Mouse (Mus musculus): ENCODE measurements at regions not wholly inside any gene's neighbourhood (a gene's known extent, or its start where the extent isn't known, plus 50 kb on each side); places are given as distances from the start of the nearest gene placed in this dataset.

GRCm38 (mm10) chr3:34427967-34428366 lies 222.2 kb upstream of the Sox2 start:
- Histone ChIP-seq H3K4me2 (no peak overlapping the region), H3K27me3 (replicated peaks) (no peaks in the 10 kb centered on the region), H3K4me1 (replicated peaks) (peaks cover 5% of the 10 kb centered on the region; the same call in 1 of the 2 replicates), H3K27ac (ENCODE audit: poor library complexity, severe bottlenecking) (no peak overlapping the region), H3K4me3 (no peak overlapping the region), H3K36me3 (no peaks in the 10 kb centered on the region), H3K9me3 (replicated peaks) (0 out of 2 replicates have a peak, but pooled peaks cover 2% of the 10 kb centered on the region), H3K9ac (no peak overlapping the region)
- WGBS = 86% methylated on average over 8 of the region's 8 CpGs
- ATAC-seq (ENCODE audit: insufficient number of reproducible peaks, low FRiP score) = no peak

GRCm38 (mm10) chr3:34427495-34427894 lies 222.7 kb upstream of the Sox2 start:
- ATAC-seq (ENCODE audit: insufficient number of reproducible peaks, low FRiP score) = no peak
- no peaks in the 10 kb centered on the region for H3K27me3 ChIP-seq (replicated peaks)
- 63% methylated on average over 4 of the region's 4 CpGs for WGBS
- H3K4me3 ChIP-seq = no peak overlapping the region
- H3K36me3 ChIP-seq = no peaks in the 10 kb centered on the region
- no peak overlapping the region for H3K27ac ChIP-seq (ENCODE audit: poor library complexity, severe bottlenecking)
- 0 out of 2 replicates have a peak, but pooled peaks cover 2% of the 10 kb centered on the region for H3K9me3 ChIP-seq (replicated peaks)
- no peak overlapping the region for H3K9ac ChIP-seq
- H3K4me2 ChIP-seq = no peak overlapping the region
- peaks cover 5% of the 10 kb centered on the region; the same call in 1 of the 2 replicates for H3K4me1 ChIP-seq (replicated peaks)

GRCm38 (mm10) chr3:34426955-34427354 lies 223.2 kb upstream of the Sox2 start:
- no peak for ATAC-seq (ENCODE audit: insufficient number of reproducible peaks, low FRiP score)
- Histone ChIP-seq H3K4me1 (replicated peaks) (peaks cover 5% of the 10 kb centered on the region; the same call in 1 of the 2 replicates), H3K9me3 (replicated peaks) (0 out of 2 replicates have a peak, but pooled peaks cover 2% of the 10 kb centered on the region), H3K27ac (ENCODE audit: poor library complexity, severe bottlenecking) (no peak overlapping the region), H3K4me2 (no peak overlapping the region), H3K36me3 (no peaks in the 10 kb centered on the region), H3K9ac (no peak overlapping the region), H3K4me3 (no peak overlapping the region), H3K27me3 (replicated peaks) (no peaks in the 10 kb centered on the region)
- 65% methylated on average over 10 of the region's 10 CpGs for WGBS

- Histone ChIP-seq H3K4me2 (no peak overlapping the region), H3K9me3 (replicated peaks) (no peaks in the 10 kb centered on the region), H3K27me3 (replicated peaks) (no peaks in the 10 kb centered on the region), H3K36me3 (no peaks in the 10 kb centered on the region), H3K4me3 (no peak overlapping the region), H3K9ac (no peak overlapping the region), H3K27ac (ENCODE audit: poor library complexity, severe bottlenecking) (no peak overlapping the region), H3K4me1 (replicated peaks) (no peaks in the 10 kb centered on the region)
- 74% methylated on average over 3 of the region's 3 CpGs for WGBS
- no peak for ATAC-seq (ENCODE audit: insufficient number of reproducible peaks, low FRiP score)
Observed at GRCm38 (mm10) chr3:34411915-34412306, 238.3 kb upstream of the Sox2 start.

GRCm38 (mm10) chr3:34411142-34411914 lies 238.9 kb upstream of the Sox2 start:
- Histone ChIP-seq H3K27ac (ENCODE audit: poor library complexity, severe bottlenecking) (no peak overlapping the region), H3K9me3 (replicated peaks) (no peaks in the 10 kb centered on the region), H3K27me3 (replicated peaks) (no peaks in the 10 kb centered on the region), H3K4me2 (no peak overlapping the region), H3K36me3 (no peaks in the 10 kb centered on the region), H3K4me1 (replicated peaks) (no peaks in the 10 kb centered on the region), H3K4me3 (no peak overlapping the region), H3K9ac (no peak overlapping the region)
- 61% methylated on average over 10 of the region's 10 CpGs for WGBS
- ATAC-seq (ENCODE audit: insufficient number of reproducible peaks, low FRiP score) = no peak

GRCm38 (mm10) chr3:34403586-34403985 lies 246.6 kb upstream of the Sox2 start:
- no peak overlapping the region for H3K9ac ChIP-seq
- no peak overlapping the region for H3K27ac ChIP-seq (ENCODE audit: poor library complexity, severe bottlenecking)
- no peaks in the 10 kb centered on the region for H3K27me3 ChIP-seq (replicated peaks)
- no peaks in the 10 kb centered on the region for H3K36me3 ChIP-seq
- no peaks in the 10 kb centered on the region for H3K4me1 ChIP-seq (replicated peaks)
- H3K4me2 ChIP-seq = no peak overlapping the region
- H3K4me3 ChIP-seq = no peak overlapping the region
- 66% methylated on average over 2 of the region's 2 CpGs for WGBS
- no peak for ATAC-seq (ENCODE audit: insufficient number of reproducible peaks, low FRiP score)
- no peaks in the 10 kb centered on the region for H3K9me3 ChIP-seq (replicated peaks)

GRCm38 (mm10) chr3:34391275-34391674 lies 258.9 kb upstream of the Sox2 start:
- H3K27me3 ChIP-seq (replicated peaks) = no peaks in the 10 kb centered on the region
- ATAC-seq (ENCODE audit: insufficient number of reproducible peaks, low FRiP score) = no peak
- H3K4me1 ChIP-seq (replicated peaks) = no peaks in the 10 kb centered on the region
- 77% methylated on average over 2 of the region's 2 CpGs for WGBS
- no peak overlapping the region for H3K4me2 ChIP-seq
- no peaks in the 10 kb centered on the region for H3K36me3 ChIP-seq
- H3K9ac ChIP-seq = no peak overlapping the region
- no peak overlapping the region for H3K4me3 ChIP-seq
- H3K27ac ChIP-seq (ENCODE audit: poor library complexity, severe bottlenecking) = no peak overlapping the region
- H3K9me3 ChIP-seq (replicated peaks) = peaks cover 12% of the 10 kb centered on the region

- no peaks in the 10 kb centered on the region for H3K27me3 ChIP-seq (replicated peaks)
- WGBS = 82% methylated on average over 12 of the region's 12 CpGs
- H3K27ac ChIP-seq (ENCODE audit: poor library complexity, severe bottlenecking) = no peak overlapping the region
- no peak overlapping the region for H3K4me2 ChIP-seq
- no peak overlapping the region for H3K4me3 ChIP-seq
- no peaks in the 10 kb centered on the region for H3K36me3 ChIP-seq
- H3K4me1 ChIP-seq (replicated peaks) = no peaks in the 10 kb centered on the region
- H3K9me3 ChIP-seq (replicated peaks) = no peaks in the 10 kb centered on the region
- ATAC-seq (ENCODE audit: insufficient number of reproducible peaks, low FRiP score) = no peak
- no peak overlapping the region for H3K9ac ChIP-seq
Observed at GRCm38 (mm10) chr3:34384965-34385505, 265.2 kb upstream of the Sox2 start.

GRCm38 (mm10) chr3:34377913-34378312 lies 272.3 kb upstream of the Sox2 start:
- H3K27ac ChIP-seq (ENCODE audit: poor library complexity, severe bottlenecking) = no peak overlapping the region
- ATAC-seq (ENCODE audit: insufficient number of reproducible peaks, low FRiP score) = no peak
- no peaks in the 10 kb centered on the region for H3K4me1 ChIP-seq (replicated peaks)
- H3K36me3 ChIP-seq = no peaks in the 10 kb centered on the region
- H3K9ac ChIP-seq = no peak overlapping the region
- H3K9me3 ChIP-seq (replicated peaks) = no peaks in the 10 kb centered on the region
- 32% methylated on average over 2 of the region's 2 CpGs for WGBS
- no peak overlapping the region for H3K4me2 ChIP-seq
- no peak overlapping the region for H3K4me3 ChIP-seq
- H3K27me3 ChIP-seq (replicated peaks) = no peaks in the 10 kb centered on the region

- WGBS = 68% methylated on average over 12 of the region's 12 CpGs
- no peaks in the 10 kb centered on the region for H3K9me3 ChIP-seq (replicated peaks)
- H3K36me3 ChIP-seq = no peaks in the 10 kb centered on the region
- no peak overlapping the region for H3K4me3 ChIP-seq
- no peak for ATAC-seq (ENCODE audit: insufficient number of reproducible peaks, low FRiP score)
- H3K4me1 ChIP-seq (replicated peaks) = no peaks in the 10 kb centered on the region
- H3K27me3 ChIP-seq (replicated peaks) = no peaks in the 10 kb centered on the region
- no peak overlapping the region for H3K27ac ChIP-seq (ENCODE audit: poor library complexity, severe bottlenecking)
- H3K4me2 ChIP-seq = no peak overlapping the region
- H3K9ac ChIP-seq = no peak overlapping the region
Observed at GRCm38 (mm10) chr3:34377329-34377728, 272.9 kb upstream of the Sox2 start.

GRCm38 (mm10) chr3:34371418-34371817 lies 278.8 kb upstream of the Sox2 start:
- no peaks in the 10 kb centered on the region for H3K36me3 ChIP-seq
- 83% methylated on average over 2 of the region's 2 CpGs for WGBS
- H3K9me3 ChIP-seq (replicated peaks) = no peaks in the 10 kb centered on the region
- no peak overlapping the region for H3K9ac ChIP-seq
- no peaks in the 10 kb centered on the region for H3K4me1 ChIP-seq (replicated peaks)
- H3K4me2 ChIP-seq = no peak overlapping the region
- no peaks in the 10 kb centered on the region for H3K27me3 ChIP-seq (replicated peaks)
- H3K4me3 ChIP-seq = no peak overlapping the region
- ATAC-seq (ENCODE audit: insufficient number of reproducible peaks, low FRiP score) = no peak
- no peak overlapping the region for H3K27ac ChIP-seq (ENCODE audit: poor library complexity, severe bottlenecking)
